Mouse (Mus musculus) cerebellum, adult 8-10 months (tissue): ENCODE measurements at regions not wholly inside any gene's neighbourhood (a gene's known extent, or its start where the extent isn't known, plus 50 kb on each side); places are given as distances from the start of the nearest gene placed in this dataset.

Experiments used
- DNase-seq: peaks from one replicate; pipeline ENCODE4 v3.0.0; 2022

- DNase-seq, result no peak
Observed at GRCm38 (mm10) chr15:36345413-36345812, 662.2 kb downstream of the Zfp706 start.

GRCm38 (mm10) chr15:36339971-36340550 is 667.5 kb downstream of the Zfp706 start:
- DNase-seq, result peak; percentile 68

DNA sequence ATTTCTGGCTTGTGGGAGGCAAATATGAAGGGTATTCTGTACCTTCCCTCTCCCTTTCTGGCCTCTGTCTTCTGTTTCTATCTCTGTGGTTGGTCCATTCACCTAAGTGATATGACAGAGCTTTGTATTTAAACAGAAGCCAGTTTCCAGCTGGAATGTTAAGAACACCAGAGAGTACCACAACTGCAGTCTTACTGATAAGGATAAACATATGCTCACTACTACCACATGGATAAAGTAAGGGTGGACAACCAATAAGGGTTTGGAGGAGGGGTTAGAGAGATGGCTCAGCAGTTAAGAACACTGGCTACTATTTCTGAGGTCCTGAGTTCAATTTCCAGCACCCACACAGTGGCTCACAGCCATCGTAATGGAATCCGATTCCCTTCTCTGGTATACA is 668.8 kb downstream of the Zfp706 start:
- no peak for DNase-seq

DNA sequence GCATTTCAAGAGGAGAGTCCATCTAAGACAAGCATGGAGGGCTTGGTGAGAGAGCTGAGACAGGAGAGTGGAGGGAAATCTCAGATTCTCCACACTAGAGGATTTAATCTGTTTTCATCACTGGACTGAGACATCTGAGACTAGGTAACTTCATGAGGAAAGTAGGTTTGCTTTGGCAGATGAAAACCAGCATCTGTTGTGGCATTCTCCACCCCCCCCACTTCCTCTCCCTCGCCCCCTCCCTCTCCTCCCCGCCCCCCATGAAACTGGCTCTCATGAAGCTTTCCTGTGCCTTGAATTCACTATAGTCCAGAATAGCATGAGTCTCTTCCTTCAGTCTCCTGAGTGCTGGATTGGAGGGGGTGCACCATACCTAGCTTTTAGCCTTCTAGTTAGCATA is 670.7 kb downstream of the Zfp706 start:
- DNase-seq, result no peak

GRCm38 (mm10) chr15:36335116-36335515 is 672.5 kb downstream of the Zfp706 start:
- DNase-seq, result no peak

- no peak for DNase-seq
Observed at GRCm38 (mm10) chr15:36334436-36335113, 673.0 kb downstream of the Zfp706 start.

DNA sequence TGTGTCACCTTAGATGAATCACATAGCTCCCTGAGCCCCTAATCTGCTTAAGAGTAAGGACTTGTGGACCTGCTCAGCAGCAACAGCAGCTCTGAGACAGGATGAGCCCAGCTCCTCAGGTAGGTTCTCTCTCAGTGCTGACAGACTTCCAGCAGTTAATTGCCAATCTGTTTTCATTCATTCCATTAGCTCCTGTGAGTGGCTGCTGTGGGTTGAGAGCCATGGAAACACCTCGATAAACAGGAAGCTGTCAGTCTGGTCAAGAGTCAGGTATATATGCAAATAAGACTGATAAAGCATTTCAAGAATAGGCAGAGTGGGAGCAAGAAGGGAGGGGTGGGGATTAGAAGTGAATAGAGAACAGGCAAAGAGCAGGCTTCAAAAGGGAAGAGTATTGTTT is 673.7 kb downstream of the Zfp706 start:
- DNase-seq, result peak; percentile 29

DNA sequence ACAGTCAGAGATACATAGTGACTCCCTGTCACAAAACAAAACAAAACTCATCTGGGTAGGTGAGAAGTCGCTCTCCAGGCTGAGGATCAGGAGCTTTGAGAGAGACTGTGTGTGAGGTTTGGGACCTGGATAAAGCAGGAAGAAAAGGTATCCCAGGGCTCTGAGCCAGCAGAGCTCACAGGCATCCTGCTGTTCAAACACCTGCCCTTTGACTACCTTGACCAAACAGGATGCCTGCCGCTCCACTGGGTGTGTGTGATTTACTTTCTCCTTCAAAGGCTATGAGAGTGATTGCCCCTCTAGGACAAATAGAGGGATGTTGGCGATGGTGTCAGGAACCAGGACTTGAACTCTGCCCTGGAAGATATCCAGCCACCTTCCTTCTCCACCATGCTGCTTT is 674.3 kb downstream of the Zfp706 start:
- peak; percentile 67 for DNase-seq
